Mouse (Mus musculus) macrophage (primary cell): ENCODE results near the gene Myo15b. TPM values are rescaled to one million over a fixed set of nuclear protein-coding genes. Genes with fewer than 3 reads are reported as not detected.
"Not testable (repeated sequence)": the region's sequence is repeated elsewhere in the genome, so short reads cannot be mapped to it uniquely, and the experiment has no call there.

Source experiments
- H3K27ac ChIP-seq: fragments of 350-480 bp; formaldehyde crosslinking; 2 replicates; pipeline ENCODE4 v1.9.0; 2021
- H3K36me3 ChIP-seq: fragments of 350-480 bp; formaldehyde crosslinking; 2 replicates; pipeline ENCODE4 v1.9.0; 2021; ENCODE audit errors: inconsistent target
- H3K4me3 ChIP-seq: fragments of 350-480 bp; formaldehyde crosslinking; 2 replicates; pipeline ENCODE4 v1.9.0; 2021; ENCODE audit errors: inconsistent target
- H3K79me2 ChIP-seq: fragments of 350-480 bp; formaldehyde crosslinking; 2 replicates; pipeline ENCODE4 v1.9.0; 2021; ENCODE audit errors: inconsistent target
- WGBS: methylation state at CpG from one replicate; pipeline ENCODE4 v1.1.7; 2026; ENCODE audit warnings: inconsistent platforms; ENCODE audit not compliant: missing documents; 5-methylcytosine and 5-hydroxymethylcytosine counted together
- polyA plus RNA-seq: library from polyadenylated mRNA; stranded (reverse); fragments of 250-400 nt; gene quantifications from 3 replicates; pipeline ENCODE4 v1.2.4, GENCODE M21; 2018; ENCODE audit warnings: inconsistent platforms

The Myo15b gene
- polyA plus RNA-seq, 1 experiment from 2014 or later: 0.13 TPM

DNA sequence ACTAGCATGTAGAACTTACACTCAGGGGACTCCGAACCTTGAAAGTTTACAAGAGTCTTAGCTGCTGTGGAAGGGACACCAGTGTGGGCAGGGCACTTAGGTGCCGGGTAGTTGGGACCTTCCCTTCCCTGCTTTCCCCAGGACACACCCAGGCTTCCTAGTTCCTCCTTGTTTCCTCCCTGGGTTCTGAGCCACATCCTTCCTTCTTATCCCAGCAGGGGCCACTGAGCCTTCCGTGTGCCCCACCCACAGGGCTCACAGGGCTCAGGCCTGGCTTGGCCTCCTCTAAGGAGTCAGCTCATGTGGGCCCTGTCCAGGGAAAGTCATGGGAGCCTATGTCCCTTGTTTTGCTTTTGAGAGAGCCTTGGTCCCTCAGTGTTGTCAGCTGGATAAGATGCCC lies 18.5 kb upstream of the Myo15b start:
- H3K4me3 ChIP-seq: no peak overlapping the region
- H3K27ac ChIP-seq: no peak overlapping the region
- 72% methylated on average over 3 of the region's 3 CpGs for WGBS
- H3K36me3 ChIP-seq: no peaks in the 10 kb centered on the region; the same call in 1 of the 2 replicates
- no peaks in the 10 kb centered on the region for H3K79me2 ChIP-seq

- 92% methylated on average over 6 of the region's 6 CpGs for WGBS
- Histone ChIP-seq H3K4me3 (no peak overlapping the region), H3K36me3 (peaks cover 4% of the 10 kb centered on the region; the same call in 1 of the 2 replicates), H3K79me2 (no peaks in the 10 kb centered on the region), H3K27ac (no peak overlapping the region)
These were observed 17.2 kb upstream of the Myo15b start for GRCm38 (mm10) chr11:115841044-115841443.

- no peaks in the 10 kb centered on the region for H3K79me2 ChIP-seq
These were observed 16.1 kb upstream of the Myo15b start for GRCm38 (mm10) chr11:115841961-115842550.

GRCm38 (mm10) chr11:115843141-115843890 lies 14.9 kb upstream of the Myo15b start:
- H3K79me2 ChIP-seq: no peaks in the 10 kb centered on the region
- no peak overlapping the region for H3K4me3 ChIP-seq
- H3K27ac ChIP-seq: no peak overlapping the region
- WGBS: 97% methylated on average over 10 of the region's 14 CpGs
- peaks cover 4% of the 10 kb centered on the region; the same call in 1 of the 2 replicates for H3K36me3 ChIP-seq

More at GRCm38 (mm10) chr11:115841961-115842550, 16.1 kb upstream of the Myo15b start:
- Histone ChIP-seq H3K4me3 (no peak overlapping the region), H3K27ac (no peak overlapping the region), H3K36me3 (peaks cover 4% of the 10 kb centered on the region; the same call in 1 of the 2 replicates)
- 96% methylated on average over 6 of the region's 6 CpGs for whole genome bisulfite sequencing

- WGBS: 94% methylated on average over 5 of the region's 5 CpGs
- H3K4me3 ChIP-seq: no peak overlapping the region
- no peaks in the 10 kb centered on the region for H3K79me2 ChIP-seq
- H3K36me3 ChIP-seq: peaks cover 4% of the 10 kb centered on the region; the same call in 1 of the 2 replicates
- H3K27ac ChIP-seq: no peak overlapping the region
These were observed 14.3 kb upstream of the Myo15b start for GRCm38 (mm10) chr11:115843891-115844239.

- no peak overlapping the region for H3K27ac ChIP-seq
- no peaks in the 10 kb centered on the region for H3K79me2 ChIP-seq
- peaks cover 4% of the 10 kb centered on the region; the same call in 1 of the 2 replicates for H3K36me3 ChIP-seq
- WGBS: 71% methylated on average over 8 of the region's 8 CpGs
- no peak overlapping the region for H3K4me3 ChIP-seq
These were observed 14.0 kb upstream of the Myo15b start for GRCm38 (mm10) chr11:115844240-115844639.

GRCm38 (mm10) chr11:115845819-115846218 lies 12.4 kb upstream of the Myo15b start:
- 100% methylated on average over 2 of the region's 2 CpGs for WGBS
- peaks cover 4% of the 10 kb centered on the region; the same call in 1 of the 2 replicates for H3K36me3 ChIP-seq

GRCm38 (mm10) chr11:115854674-115855073 lies 3.5 kb upstream of the Myo15b start:
- Histone ChIP-seq H3K79me2 (no peaks in the 10 kb centered on the region), H3K36me3 (no peaks in the 10 kb centered on the region), H3K27ac (no peak overlapping the region), H3K4me3 (no peak overlapping the region)
- 93% methylated on average over 6 of the region's 6 CpGs for WGBS

More at GRCm38 (mm10) chr11:115845819-115846218, 12.4 kb upstream of the Myo15b start:
- Histone ChIP-seq H3K4me3 (no peak overlapping the region), H3K27ac (no peak overlapping the region), H3K79me2 (no peaks in the 10 kb centered on the region)

- 95% methylated on average over 4 of the region's 4 CpGs for WGBS
- H3K27ac ChIP-seq, H3K79me2 ChIP-seq, H3K36me3 ChIP-seq, H3K4me3 ChIP-seq: not testable (repeated sequence)
These were observed 1.1 kb upstream of the Myo15b start for GRCm38 (mm10) chr11:115857146-115857545.

DNA sequence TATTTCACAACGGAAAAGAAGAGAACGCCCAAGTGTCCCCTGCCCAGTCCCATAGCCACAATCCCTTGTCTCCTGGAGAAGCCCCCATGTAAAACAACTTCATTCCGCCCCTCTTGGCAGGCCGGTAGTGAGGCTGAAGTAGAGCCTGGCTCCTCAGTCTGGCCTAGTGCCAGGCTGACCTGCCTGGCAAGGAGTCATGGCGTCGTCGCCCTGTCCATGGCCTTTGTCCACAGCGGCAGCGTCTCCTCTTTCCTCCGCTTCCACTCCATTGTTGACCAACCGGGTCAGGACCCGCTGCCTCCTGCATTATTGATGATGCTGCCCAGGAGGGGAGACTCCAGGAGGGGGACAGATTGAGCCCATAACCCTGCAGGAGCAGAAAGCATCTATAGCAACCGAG lies 270 bp upstream of the Myo15b start:
- Histone ChIP-seq H3K79me2 (no peaks in the 10 kb centered on the region), H3K4me3 (no peak overlapping the region), H3K27ac (no peak overlapping the region), H3K36me3 (no peaks in the 10 kb centered on the region)
- 83% methylated on average over 12 of the region's 13 CpGs for WGBS

- WGBS: 2% methylated on average over 73 of the region's 75 CpGs
- H3K36me3 ChIP-seq: no peaks in the 10 kb centered on the region
- no peaks in the 10 kb centered on the region for H3K79me2 ChIP-seq
- no peak overlapping the region for H3K4me3 ChIP-seq
- H3K27ac ChIP-seq: no peak overlapping the region
These were observed 1.1 kb downstream of the Myo15b start for GRCm38 (mm10) chr11:115859143-115859945.

DNA sequence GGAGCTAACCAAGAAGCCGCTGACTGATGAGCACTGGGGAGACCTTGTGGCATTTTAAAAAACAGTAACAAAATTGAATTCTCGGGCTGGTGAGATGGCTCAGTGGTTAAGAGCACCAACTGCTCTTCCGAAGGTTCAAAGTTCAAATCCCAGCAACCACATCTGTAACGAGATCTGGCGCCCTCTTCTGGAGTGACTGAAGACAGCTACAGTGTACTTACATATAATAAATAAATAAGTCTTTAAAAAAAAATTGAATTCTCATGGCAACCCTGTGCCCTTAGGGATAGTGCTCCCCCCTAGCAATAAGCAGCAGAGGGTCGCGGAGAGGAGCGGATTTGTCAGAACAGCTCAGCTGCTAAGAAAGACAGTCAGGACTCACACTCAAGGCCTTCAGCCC lies 5.7 kb downstream of the Myo15b start:
- WGBS: 81% methylated on average over 8 of the region's 8 CpGs
- no peak overlapping the region for H3K4me3 ChIP-seq

GRCm38 (mm10) chr11:115869393-115869792 lies 11.2 kb downstream of the Myo15b start:
- H3K79me2 ChIP-seq: no peaks in the 10 kb centered on the region
- WGBS: 16% methylated on average over 8 of the region's 8 CpGs
- no peaks in the 10 kb centered on the region for H3K36me3 ChIP-seq
- no peak overlapping the region for H3K27ac ChIP-seq
- H3K4me3 ChIP-seq: no peak overlapping the region

More for the DNA sequence above, 5.7 kb downstream of the Myo15b start:
- Histone ChIP-seq H3K27ac (no peak overlapping the region), H3K79me2 (no peaks in the 10 kb centered on the region), H3K36me3 (no peaks in the 10 kb centered on the region)

DNA sequence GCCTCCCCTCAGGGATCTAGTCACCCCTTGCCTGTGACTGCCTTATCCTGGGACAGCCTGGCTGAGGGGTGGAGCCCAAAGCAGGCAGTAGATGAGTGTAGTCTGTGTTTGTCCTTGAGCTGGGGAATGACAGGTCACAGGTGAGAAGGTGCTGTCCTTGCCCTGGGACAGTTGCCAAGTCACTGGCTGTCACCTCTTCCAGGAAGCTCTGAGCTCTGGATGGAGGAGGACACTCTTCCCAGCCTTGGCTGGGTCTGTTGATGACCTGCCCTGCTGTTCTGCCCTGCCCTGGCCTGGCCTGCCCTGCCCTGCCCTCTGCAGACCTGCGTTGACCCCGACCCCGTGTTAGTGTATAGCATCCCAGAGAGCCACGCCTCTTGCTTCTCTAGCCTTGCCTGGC lies 14.2 kb downstream of the Myo15b start:
- 89% methylated on average over 4 of the region's 4 CpGs for WGBS
- H3K36me3 ChIP-seq: no peaks in the 10 kb centered on the region
- H3K4me3 ChIP-seq: no peak overlapping the region
- H3K27ac ChIP-seq: no peak overlapping the region
- no peaks in the 10 kb centered on the region for H3K79me2 ChIP-seq

GRCm38 (mm10) chr11:115875935-115876334 lies 17.7 kb downstream of the Myo15b start:
- H3K79me2 ChIP-seq: no peaks in the 10 kb centered on the region
- WGBS: 100% methylated on average over 3 of the region's 3 CpGs
- no peak overlapping the region for H3K27ac ChIP-seq
- H3K36me3 ChIP-seq: no peaks in the 10 kb centered on the region
- H3K4me3 ChIP-seq: no peak overlapping the region
